Mouse (Mus musculus) pancreas, adult 10 weeks (tissue): Measurements from ENCODE around the gene Megf9. TPM values are rescaled to one million over a fixed set of nuclear protein-coding genes. Genes with fewer than 3 reads are reported as not detected.

ENCODE experiments used
- polyA plus RNA-seq: library from polyadenylated mRNA; stranded (reverse); fragments of 350-450 nt; fragmentation: Illumina TruSeq; extraction: RNeasy Lipid Tissue Mini Kit (QIAGEN cat#74804); gene quantifications from one replicate; pipeline ENCODE4 v1.2.3, GENCODE M21; 2015; ENCODE audit warnings: low read depth, low replicate concordance; ENCODE audit not compliant: insufficient read depth

Gene Megf9
- polyA plus RNA-seq, result 2.8 TPM

GRCm38 (mm10) chr4:70534891-70535269 lies at the start of gene Megf9:
Gene Megf9 (minus strand): TSS chr4:70534995.

GRCm38 (mm10) chr4:70409994-70410721 lies 124.6 kb downstream of the Megf9 start, which contains the start of gene Cdk5rap2:
Gene Cdk5rap2 (minus strand): TSS chr4:70410443.

Other genes with a start within 250 kb of the Megf9 start
- gene Cdk5rap2, start 124.6 kb downstream of the Megf9 start, polyA plus RNA-seq, result 0.76 TPM